Mouse (Mus musculus) G1E (cell line): ENCODE data around the gene Slc40a1.

Experiments
- CTCF ChIP-seq: IDR thresholded peaks from 2 replicates; pipeline ENCODE4 v1.5.1; 2012; ENCODE audit warnings: low read depth, low read length, inconsistent platforms, mixed read lengths
- TAL1 ChIP-seq: conservative IDR thresholded peaks from 2 replicates; pipeline ENCODE4 v1.6.1; 2012; ENCODE audit warnings: low read depth, low read length, inconsistent platforms, mixed read lengths

- TF ChIP-seq TAL1 (no peak), CTCF (no peak)
Measured at GRCm38 (mm10) chr1:45931127-45931526, 4.8 kb upstream of the Slc40a1 start.
